In genomic region chr10:123030589-123030988, GRCm38 (mm10) we compare ENCODE assay signal across 14 mouse cellular contexts.
"Had no signal": no experiment of that assay in that cellular context is flagged by ENCODE, and none has a peak within 500 bp of the region (broad histone marks: within the 10 kb centered on the region; RNA-seq: fewer than 3 reads in every experiment).

No protein-coding gene starts in this region.

- DNase-seq: kidney, adult 2 months; kidney, postnatal 14 days; layer of hippocampus, postnatal 36 days; lung, adult 2 months; lung, postnatal 36 days; thymus, adult 18-20 months; thymus, postnatal 14 days had no signal

- ATAC-seq: intestine, embryonic 16.5 days; lung, postnatal 0 days; midbrain, embryonic 13.5 days had no signal

- H3K27ac ChIP-seq: kidney, embryonic 15.5 days; limb, embryonic 10.5 days; liver, embryonic 15.5 days; midbrain, embryonic 13.5 days; stomach, postnatal 0 days had no signal

- H3K4me3 ChIP-seq: kidney, embryonic 15.5 days; limb, embryonic 10.5 days; liver, embryonic 15.5 days; midbrain, embryonic 13.5 days had no signal
